Mouse (Mus musculus) ES-Bruce4 (cell line): Measurements from ENCODE around the gene Dcaf10. TPM values are rescaled to one million over a fixed set of nuclear protein-coding genes. Genes with fewer than 3 reads are reported as not detected.

ENCODE experiments used
- H3K27ac ChIP-seq: 2 replicates; pipeline ENCODE4 v1.5.1; 2012; ENCODE audit warnings: low read length, inconsistent platforms; ENCODE audit not compliant: insufficient read depth
- H3K27me3 ChIP-seq: 2 replicates; pipeline ENCODE4 v1.6.1; 2012; ENCODE audit warnings: mild to moderate bottlenecking, low read length, inconsistent platforms; ENCODE audit not compliant: control insufficient read depth, poor library complexity, insufficient read depth, severe bottlenecking
- H3K36me3 ChIP-seq: 2 replicates; pipeline ENCODE4 v1.6.1; 2012; ENCODE audit warnings: inconsistent platforms, mild to moderate bottlenecking, low read length, moderate library complexity; ENCODE audit not compliant: control insufficient read depth, poor library complexity, insufficient read depth, severe bottlenecking
- H3K4me1 ChIP-seq: one replicate; pipeline ENCODE4 v1.8.1; 2011; ENCODE audit warnings: low read length; ENCODE audit not compliant: control insufficient read depth, insufficient read depth
- H3K4me3 ChIP-seq: 2 replicates; pipeline ENCODE4 v1.5.1; 2011; ENCODE audit warnings: low read depth, mild to moderate bottlenecking, low read length
- H3K9ac ChIP-seq: 2 replicates; pipeline ENCODE4 v1.6.1; 2012; ENCODE audit warnings: low read depth, mild to moderate bottlenecking, inconsistent platforms; ENCODE audit not compliant: poor library complexity, severe bottlenecking
- H3K9me3 ChIP-seq: replicated peaks from 2 replicates; pipeline ENCODE4 v1.6.1; 2012; ENCODE audit warnings: mild to moderate bottlenecking, low read length, inconsistent platforms; ENCODE audit not compliant: control insufficient read depth, poor library complexity, insufficient read depth, severe bottlenecking
- CTCF ChIP-seq: IDR thresholded peaks from one replicate; pipeline ENCODE4 v1.8.1; 2011; ENCODE audit warnings: low read depth, low read length
- EP300 ChIP-seq: IDR thresholded peaks from 2 replicates; pipeline ENCODE4 v1.6.1; 2011; ENCODE audit warnings: low read depth, low read length; ENCODE audit not compliant: insufficient read depth
- POLR2A ChIP-seq: IDR thresholded peaks from one replicate; pipeline ENCODE4 v1.8.1; 2011; ENCODE audit warnings: low read length; ENCODE audit not compliant: insufficient read depth
- polyA plus RNA-seq: library from polyadenylated mRNA; stranded (reverse); fragments of >200 nt; gene quantifications from 2 replicates; pipeline ENCODE4 v1.2.4, GENCODE M21; 2011; ENCODE audit warnings: low read depth; ENCODE audit not compliant: missing spikeins, insufficient read depth, insufficient read length

Dcaf10 gene
- polyA plus RNA-seq, 1 experiment = 12.1 TPM

GRCm38 (mm10) chr4:45402281-45402680, 60.4 kb downstream of the Dcaf10 start:
- TF ChIP-seq EP300 (no peak), CTCF (no peak), POLR2A (no peak)
- Histone ChIP-seq H3K9ac (no peak overlapping the region), H3K4me1 (no peaks in the 10 kb centered on the region), H3K4me3 (no peak overlapping the region), H3K27ac (no peak overlapping the region), H3K9me3 (no peaks in the 10 kb centered on the region), H3K27me3 (no peaks in the 10 kb centered on the region), H3K36me3 (peaks cover 18% of the 10 kb centered on the region)

- no peaks in the 10 kb centered on the region for H3K4me1 ChIP-seq
- no peak overlapping the region for H3K9ac ChIP-seq
- no peak overlapping the region for H3K4me3 ChIP-seq
- H3K27me3 ChIP-seq = no peaks in the 10 kb centered on the region
- H3K9me3 ChIP-seq = no peaks in the 10 kb centered on the region
- peaks cover 14% of the 10 kb centered on the region for H3K36me3 ChIP-seq
- TF ChIP-seq CTCF = no peak
- no peak for TF ChIP-seq EP300
- no peak for TF ChIP-seq POLR2A
- H3K27ac ChIP-seq = no peak overlapping the region
Measured at GRCm38 (mm10) chr4:45402878-45403498, 61.1 kb downstream of the Dcaf10 start.

GRCm38 (mm10) chr4:45403499-45403878, 61.6 kb downstream of the Dcaf10 start:
- Histone ChIP-seq H3K9me3 (no peaks in the 10 kb centered on the region), H3K4me3 (no peak overlapping the region)

DNA sequence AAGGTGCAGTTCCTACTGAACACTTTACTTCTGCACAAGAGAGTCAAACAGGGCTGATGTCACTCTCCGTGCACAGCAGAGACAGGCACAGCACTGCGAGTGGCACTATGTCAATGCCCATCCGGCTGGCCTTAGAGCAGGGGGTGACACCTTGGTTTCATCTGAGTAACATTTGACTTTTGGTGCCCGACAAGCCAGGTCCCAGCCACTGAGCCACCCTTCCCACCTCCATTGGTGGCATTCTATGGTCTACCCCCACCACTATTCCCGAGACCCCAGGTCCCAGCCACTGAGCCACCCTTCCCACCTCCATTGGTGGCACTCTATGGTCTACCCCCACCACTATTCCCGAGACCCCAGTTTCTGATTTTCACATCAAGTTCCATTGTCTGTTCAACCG, 62.2 kb downstream of the Dcaf10 start:
- H3K4me3 ChIP-seq = no peak overlapping the region
- no peak overlapping the region for H3K27ac ChIP-seq
- TF ChIP-seq CTCF (no peak), EP300 (no peak), POLR2A (no peak)
- no peak overlapping the region for H3K9ac ChIP-seq
- peaks cover 7% of the 10 kb centered on the region for H3K36me3 ChIP-seq
- no peaks in the 10 kb centered on the region for H3K4me1 ChIP-seq
- H3K27me3 ChIP-seq = no peaks in the 10 kb centered on the region
- H3K9me3 ChIP-seq = no peaks in the 10 kb centered on the region

More at GRCm38 (mm10) chr4:45403499-45403878, 61.6 kb downstream of the Dcaf10 start:
- TF ChIP-seq CTCF (no peak), EP300 (no peak), POLR2A (no peak)
- H3K27ac ChIP-seq = no peak overlapping the region
- H3K27me3 ChIP-seq = no peaks in the 10 kb centered on the region
- H3K9ac ChIP-seq = no peak overlapping the region
- peaks cover 12% of the 10 kb centered on the region for H3K36me3 ChIP-seq
- H3K4me1 ChIP-seq = no peaks in the 10 kb centered on the region

GRCm38 (mm10) chr4:45405315-45405714, 63.4 kb downstream of the Dcaf10 start:
- peaks cover 2% of the 10 kb centered on the region; the same call in 1 of the 2 replicates for H3K36me3 ChIP-seq

DNA sequence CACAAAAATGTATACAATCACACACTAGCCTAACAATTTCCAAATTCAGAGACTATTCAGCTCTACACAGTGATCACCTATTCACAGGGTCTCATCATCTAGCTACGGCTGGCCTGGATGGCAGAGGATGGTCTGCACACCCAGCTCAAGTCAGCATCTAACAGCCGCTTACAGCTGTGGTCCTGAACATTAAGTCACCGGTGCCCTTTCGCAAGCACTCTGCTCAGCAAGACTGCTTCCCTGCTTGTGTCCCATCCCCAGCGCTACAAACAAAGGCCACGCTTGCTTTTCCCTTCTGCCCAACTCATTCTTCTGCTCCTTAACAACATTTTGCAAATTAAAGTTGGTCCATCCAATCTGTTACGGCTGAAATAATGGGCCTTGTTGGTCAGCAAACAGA, 64.5 kb downstream of the Dcaf10 start:
- no peaks in the 10 kb centered on the region for H3K4me1 ChIP-seq
- no peak overlapping the region for H3K9ac ChIP-seq
- TF ChIP-seq POLR2A = no peak
- TF ChIP-seq CTCF = no peak
- no peak for TF ChIP-seq EP300
- no peak overlapping the region for H3K4me3 ChIP-seq
- no peaks in the 10 kb centered on the region for H3K9me3 ChIP-seq
- H3K27me3 ChIP-seq = no peaks in the 10 kb centered on the region
- peaks cover 2% of the 10 kb centered on the region; the same call in 1 of the 2 replicates for H3K36me3 ChIP-seq
- no peak overlapping the region for H3K27ac ChIP-seq

More at GRCm38 (mm10) chr4:45405315-45405714, 63.4 kb downstream of the Dcaf10 start:
- Histone ChIP-seq H3K4me1 (no peaks in the 10 kb centered on the region), H3K9me3 (no peaks in the 10 kb centered on the region), H3K9ac (no peak overlapping the region), H3K4me3 (no peak overlapping the region), H3K27ac (no peak overlapping the region), H3K27me3 (no peaks in the 10 kb centered on the region)
- TF ChIP-seq CTCF (no peak), EP300 (no peak), POLR2A (no peak)
